Mouse (Mus musculus): ENCODE measurements around the gene Galns. TPM values are rescaled to one million over a fixed set of nuclear protein-coding genes. Genes with fewer than 3 reads are reported as not detected.

Galns gene
- total and polyA plus RNA-seq, 2 experiments from 2014 or later, result 10.9 to 12.1 TPM

GRCm38 (mm10) chr8:122593783-122594507 is 17.3 kb downstream of the Galns start:
- 74% methylated on average over 19 of the region's 19 CpGs for WGBS
- no peak overlapping the region for H3K9ac ChIP-seq (replicated peaks; ENCODE audit: low read length, poor library complexity, severe bottlenecking)
- ATAC-seq (ENCODE audit: low FRiP score), result no peak
- no peak for TF ChIP-seq CTCF (IDR thresholded peaks at IDR 0.05)
- H3K27ac ChIP-seq (ENCODE audit: low read depth, low read length), result no peak overlapping the region
- no peaks in the 10 kb centered on the region for H3K4me1 ChIP-seq (ENCODE audit: insufficient read depth, low read length)
- H3K4me3 ChIP-seq (ENCODE audit: low read depth, low read length), result no peak overlapping the region
- no peak overlapping the region for H3K4me2 ChIP-seq (ENCODE audit: low read depth, low read length, poor library complexity, severe bottlenecking)
- H3K9me3 ChIP-seq (ENCODE audit: low read length), result no peaks in the 10 kb centered on the region
- peaks cover 26% of the 10 kb centered on the region; the same call in 1 of the 2 replicates for H3K36me3 ChIP-seq (ENCODE audit: insufficient read depth, low read length)
- H3K27me3 ChIP-seq (ENCODE audit: insufficient read depth, low read length), result no peaks in the 10 kb centered on the region
- peak; percentile 59 for DNase-seq (ENCODE audit: low spot score)

DNA sequence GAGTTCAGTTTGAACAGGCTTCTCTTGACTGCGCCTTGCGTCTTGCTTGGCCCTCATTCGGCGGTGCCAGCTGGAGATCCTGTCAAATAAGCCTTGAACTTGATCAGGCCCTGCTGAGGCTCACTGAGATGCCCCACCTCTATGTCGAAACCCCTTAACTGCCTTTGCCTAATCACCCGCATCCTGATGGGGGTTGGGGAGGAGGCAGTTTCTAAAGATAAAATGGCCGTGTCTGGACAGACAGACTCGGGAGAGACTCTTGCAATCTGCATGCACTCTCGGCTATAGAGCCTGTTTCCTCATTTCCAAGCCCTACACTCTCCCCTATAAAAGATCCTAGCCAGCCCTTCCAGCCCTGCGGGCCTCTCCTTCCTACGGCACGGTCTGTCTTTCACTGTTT is 18.0 kb downstream of the Galns start:
- no peak overlapping the region for H3K9ac ChIP-seq (replicated peaks; ENCODE audit: low read length, poor library complexity, severe bottlenecking)
- WGBS, result 82% methylated on average over 12 of the region's 12 CpGs
- ATAC-seq (ENCODE audit: low FRiP score) (no peak), DNase-seq (ENCODE audit: low spot score) (no peak)
- H3K27me3 ChIP-seq (ENCODE audit: insufficient read depth, low read length), result no peaks in the 10 kb centered on the region
- H3K9me3 ChIP-seq (ENCODE audit: low read length), result no peaks in the 10 kb centered on the region
- H3K4me2 ChIP-seq (ENCODE audit: low read depth, low read length, poor library complexity, severe bottlenecking), result no peak overlapping the region
- TF ChIP-seq CTCF (IDR thresholded peaks at IDR 0.05), result no peak
- H3K4me1 ChIP-seq (ENCODE audit: insufficient read depth, low read length), result no peaks in the 10 kb centered on the region
- peaks cover 21% of the 10 kb centered on the region; the same call in 1 of the 2 replicates for H3K36me3 ChIP-seq (ENCODE audit: insufficient read depth, low read length)
- H3K4me3 ChIP-seq (ENCODE audit: low read depth, low read length), result no peak overlapping the region
- no peak overlapping the region for H3K27ac ChIP-seq (ENCODE audit: low read depth, low read length)

GRCm38 (mm10) chr8:122586749-122587148 is 24.5 kb downstream of the Galns start:
- TF ChIP-seq CTCF (IDR thresholded peaks at IDR 0.05), result no peak
- Histone ChIP-seq H3K36me3 (ENCODE audit: insufficient read depth, low read length) (no peaks in the 10 kb centered on the region), H3K9me3 (ENCODE audit: low read length) (no peaks in the 10 kb centered on the region), H3K4me2 (ENCODE audit: low read depth, low read length, poor library complexity, severe bottlenecking) (no peak overlapping the region), H3K27me3 (ENCODE audit: insufficient read depth, low read length) (no peaks in the 10 kb centered on the region), H3K27ac (ENCODE audit: low read depth, low read length) (no peak overlapping the region), H3K9ac (replicated peaks; ENCODE audit: low read length, poor library complexity, severe bottlenecking) (no peak overlapping the region), H3K4me3 (ENCODE audit: low read depth, low read length) (no peak overlapping the region), H3K4me1 (ENCODE audit: insufficient read depth, low read length) (no peaks in the 10 kb centered on the region)
- WGBS, result 93% methylated on average over 10 of the region's 10 CpGs
- DNase-seq (ENCODE audit: low spot score), result no peak
- no peak for ATAC-seq (ENCODE audit: low FRiP score)

DNA sequence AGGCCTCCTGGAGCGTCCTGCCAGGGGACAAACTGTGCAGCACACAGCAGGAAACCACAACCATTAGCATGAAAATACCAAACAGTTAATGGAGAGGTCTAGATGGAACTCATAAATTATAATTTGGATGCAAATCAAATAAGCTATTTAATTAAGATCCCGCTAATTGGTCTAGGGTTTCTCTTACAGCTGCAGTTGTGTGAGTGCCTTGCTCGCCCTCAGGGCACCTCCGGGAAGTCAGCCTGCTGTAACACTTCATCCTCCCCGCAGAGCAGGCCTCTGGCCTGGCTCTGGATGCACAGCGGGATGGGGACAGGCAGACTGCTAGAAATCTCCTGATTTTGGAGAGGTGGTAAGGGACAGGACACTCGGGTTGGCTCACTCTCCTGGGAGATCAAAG is 25.1 kb downstream of the Galns start:
- DNase-seq (ENCODE audit: low spot score), result no peak
- no peak for TF ChIP-seq CTCF (IDR thresholded peaks at IDR 0.05)

GRCm38 (mm10) chr8:122585411-122585891 is 25.8 kb downstream of the Galns start:
- Histone ChIP-seq H3K27ac (ENCODE audit: low read depth, low read length) (no peak overlapping the region), H3K4me1 (ENCODE audit: insufficient read depth, low read length) (no peaks in the 10 kb centered on the region), H3K4me3 (ENCODE audit: low read depth, low read length) (no peak overlapping the region), H3K27me3 (ENCODE audit: insufficient read depth, low read length) (no peaks in the 10 kb centered on the region), H3K4me2 (ENCODE audit: low read depth, low read length, poor library complexity, severe bottlenecking) (no peak overlapping the region), H3K9ac (replicated peaks; ENCODE audit: low read length, poor library complexity, severe bottlenecking) (no peak overlapping the region), H3K36me3 (ENCODE audit: insufficient read depth, low read length) (no peaks in the 10 kb centered on the region), H3K9me3 (ENCODE audit: low read length) (no peaks in the 10 kb centered on the region)
- 79% methylated on average over 14 of the region's 14 CpGs for WGBS
- ATAC-seq (ENCODE audit: low FRiP score) (no peak), DNase-seq (ENCODE audit: low spot score) (no peak)
- TF ChIP-seq CTCF (IDR thresholded peaks at IDR 0.05), result no peak

More for the DNA sequence above, 25.1 kb downstream of the Galns start:
- WGBS, result 56% methylated on average over 7 of the region's 7 CpGs
- Histone ChIP-seq H3K4me2 (ENCODE audit: low read depth, low read length, poor library complexity, severe bottlenecking) (no peak overlapping the region), H3K4me1 (ENCODE audit: insufficient read depth, low read length) (no peaks in the 10 kb centered on the region), H3K4me3 (ENCODE audit: low read depth, low read length) (no peak overlapping the region), H3K9ac (replicated peaks; ENCODE audit: low read length, poor library complexity, severe bottlenecking) (no peak overlapping the region), H3K27me3 (ENCODE audit: insufficient read depth, low read length) (no peaks in the 10 kb centered on the region), H3K36me3 (ENCODE audit: insufficient read depth, low read length) (no peaks in the 10 kb centered on the region), H3K9me3 (ENCODE audit: low read length) (no peaks in the 10 kb centered on the region), H3K27ac (ENCODE audit: low read depth, low read length) (no peak overlapping the region)
- ATAC-seq (ENCODE audit: low FRiP score), result no peak

- Histone ChIP-seq H3K4me3 (ENCODE audit: low read depth, low read length) (no peak overlapping the region), H3K4me1 (ENCODE audit: insufficient read depth, low read length) (no peaks in the 10 kb centered on the region), H3K27ac (ENCODE audit: low read depth, low read length) (no peak overlapping the region), H3K27me3 (ENCODE audit: insufficient read depth, low read length) (no peaks in the 10 kb centered on the region), H3K9ac (replicated peaks; ENCODE audit: low read length, poor library complexity, severe bottlenecking) (no peak overlapping the region), H3K4me2 (ENCODE audit: low read depth, low read length, poor library complexity, severe bottlenecking) (no peak overlapping the region), H3K36me3 (ENCODE audit: insufficient read depth, low read length) (no peaks in the 10 kb centered on the region), H3K9me3 (ENCODE audit: low read length) (no peaks in the 10 kb centered on the region)
- ATAC-seq (ENCODE audit: low FRiP score) (no peak), DNase-seq (ENCODE audit: low spot score) (no peak)
- WGBS, result 87% methylated on average over 9 of the region's 9 CpGs
- TF ChIP-seq CTCF (IDR thresholded peaks at IDR 0.05), result no peak
Measured at GRCm38 (mm10) chr8:122584981-122585380, 26.3 kb downstream of the Galns start.

All from midbrain, postnatal 0 days (tissue).